Mouse (Mus musculus): ENCODE measurements around the gene Myo3a. TPM values are rescaled to one million over a fixed set of nuclear protein-coding genes. Genes with fewer than 3 reads are reported as not detected.

The Myo3a gene
- polyA plus RNA-seq, 1 experiment from 2014 or later: not detected

DNA sequence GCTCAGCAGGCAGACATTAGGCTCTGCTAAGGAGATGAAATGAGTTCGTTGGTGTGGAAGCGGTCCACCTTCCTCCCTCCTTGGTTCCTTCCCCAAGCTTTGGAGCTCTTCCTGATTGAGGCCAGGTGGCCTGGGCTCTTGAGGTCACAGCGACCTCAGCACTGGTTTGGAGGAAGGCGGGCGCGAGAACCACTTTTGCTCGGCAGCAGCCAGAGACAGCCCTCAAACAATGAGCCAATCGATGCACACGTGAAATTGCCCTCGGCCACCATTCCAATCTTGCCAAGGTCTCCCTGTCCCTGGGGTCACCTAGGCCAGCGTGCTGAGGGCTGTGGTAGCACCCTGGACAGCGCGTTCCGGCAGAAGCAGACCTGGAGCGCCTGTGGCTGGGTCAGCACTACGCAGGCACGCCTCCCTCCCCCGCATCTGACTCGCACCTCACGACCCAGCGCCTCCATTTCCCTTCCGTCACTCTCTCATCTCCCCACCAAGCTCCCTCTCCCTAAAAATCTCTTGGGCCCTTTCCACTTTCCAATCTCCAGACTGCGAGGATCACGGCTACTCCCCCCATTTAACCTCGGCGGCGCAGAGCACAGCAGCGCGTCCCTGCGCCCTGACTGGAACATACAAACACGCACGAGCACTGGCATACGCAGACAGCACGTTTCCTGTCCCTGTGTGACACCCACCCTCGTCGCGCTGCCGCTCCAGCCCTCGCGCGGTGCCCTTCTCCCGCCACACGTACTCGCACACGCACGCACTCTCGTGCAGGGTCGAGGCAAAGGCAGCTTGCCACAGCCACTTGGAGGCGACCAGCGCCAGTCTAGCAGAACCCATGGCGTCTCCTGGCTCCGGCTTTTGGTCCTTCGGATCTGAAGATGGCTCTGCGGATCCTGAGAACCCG, 394.8 kb downstream of the Myo3a start, which contains the start of gene Gad2:
Gene Gad2 (plus strand): TSS at position 378 of the 904 bp plus-strand sequence.
- whole genome bisulfite sequencing: under 1% methylated on average over 47 of the region's 55 CpGs
- H3K9ac ChIP-seq: no peak within 1 kb of the TSS
- peaks cover 19% of the 10 kb centered on the region; the same call in 1 of the 2 replicates for H3K4me1 ChIP-seq
- H3K9me3 ChIP-seq: no peaks in the 10 kb centered on the region
- H3K36me3 ChIP-seq: no peaks in the 10 kb centered on the region
- H3K4me2 ChIP-seq: peak within 1 kb of the TSS; percentile 59
- no peak within 1 kb of the TSS for H3K27ac ChIP-seq
- peak; percentile 84 for ATAC-seq (ENCODE audit: borderline replicate concordance, extremely low read depth, low FRiP score, low TSS enrichment)
- H3K4me3 ChIP-seq: peak within 1 kb of the TSS; percentile 28
- peaks cover 91% of the 10 kb centered on the region for H3K27me3 ChIP-seq

DNA sequence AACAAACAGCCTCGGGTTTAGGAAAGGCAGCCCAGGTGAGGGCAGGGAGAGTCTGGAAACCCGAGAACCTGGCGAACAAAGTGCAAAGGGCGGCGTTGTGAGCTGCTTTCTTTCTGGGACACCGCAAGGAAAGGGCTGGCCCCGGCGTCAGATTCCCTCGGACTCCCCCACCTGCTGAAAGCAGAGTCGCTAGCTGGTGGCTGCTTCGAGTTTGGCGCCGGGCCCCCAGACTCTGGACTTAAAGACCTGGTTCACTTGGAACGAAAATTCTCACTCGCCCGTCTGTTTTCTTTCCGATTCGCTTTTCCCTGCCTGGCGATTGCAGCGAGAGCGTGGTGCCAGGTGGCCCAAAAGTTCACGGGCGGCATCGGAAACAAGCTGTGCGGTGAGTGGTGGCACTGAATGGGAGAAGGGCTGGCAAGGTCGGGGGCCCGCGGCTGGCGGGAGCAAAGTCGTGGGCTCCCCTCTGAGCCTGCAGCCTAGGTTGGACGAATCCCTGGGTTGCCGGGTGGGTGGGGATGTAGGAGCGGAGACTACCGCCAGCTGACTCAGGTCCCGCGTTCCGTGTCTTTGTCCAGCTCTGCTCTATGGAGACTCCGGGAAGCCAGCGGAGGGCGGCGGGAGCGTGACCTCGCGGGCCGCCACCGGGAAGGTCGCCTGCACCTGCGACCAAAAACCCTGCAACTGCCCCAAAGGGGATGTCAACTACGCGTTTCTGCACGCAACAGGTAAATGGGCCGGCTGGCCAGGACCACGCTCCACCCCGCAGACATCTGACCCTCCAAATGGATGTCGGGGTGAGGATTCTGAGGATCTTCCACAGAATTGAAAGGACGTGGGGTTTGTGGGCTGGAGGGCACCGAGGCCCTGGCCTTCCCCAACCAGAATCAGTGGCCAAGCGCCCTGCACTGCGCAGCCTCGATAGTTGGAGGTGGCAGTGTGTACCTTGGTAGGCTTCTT, 396.1 kb downstream of the Myo3a start:
- peaks cover 93% of the 10 kb centered on the region for H3K27me3 ChIP-seq
- H3K36me3 ChIP-seq: no peaks in the 10 kb centered on the region
- peak overlapping the region; percentile 59 for H3K4me2 ChIP-seq
- H3K27ac ChIP-seq: no peak overlapping the region
- no peak for ATAC-seq (ENCODE audit: borderline replicate concordance, extremely low read depth, low FRiP score, low TSS enrichment)
- WGBS: 1% methylated on average over 57 of the region's 60 CpGs
- no peak overlapping the region for H3K9ac ChIP-seq
- H3K4me1 ChIP-seq: peaks cover 19% of the 10 kb centered on the region; the same call in 1 of the 2 replicates
- H3K4me3 ChIP-seq: peak overlapping the region; percentile 28
- no peaks in the 10 kb centered on the region for H3K9me3 ChIP-seq

DNA sequence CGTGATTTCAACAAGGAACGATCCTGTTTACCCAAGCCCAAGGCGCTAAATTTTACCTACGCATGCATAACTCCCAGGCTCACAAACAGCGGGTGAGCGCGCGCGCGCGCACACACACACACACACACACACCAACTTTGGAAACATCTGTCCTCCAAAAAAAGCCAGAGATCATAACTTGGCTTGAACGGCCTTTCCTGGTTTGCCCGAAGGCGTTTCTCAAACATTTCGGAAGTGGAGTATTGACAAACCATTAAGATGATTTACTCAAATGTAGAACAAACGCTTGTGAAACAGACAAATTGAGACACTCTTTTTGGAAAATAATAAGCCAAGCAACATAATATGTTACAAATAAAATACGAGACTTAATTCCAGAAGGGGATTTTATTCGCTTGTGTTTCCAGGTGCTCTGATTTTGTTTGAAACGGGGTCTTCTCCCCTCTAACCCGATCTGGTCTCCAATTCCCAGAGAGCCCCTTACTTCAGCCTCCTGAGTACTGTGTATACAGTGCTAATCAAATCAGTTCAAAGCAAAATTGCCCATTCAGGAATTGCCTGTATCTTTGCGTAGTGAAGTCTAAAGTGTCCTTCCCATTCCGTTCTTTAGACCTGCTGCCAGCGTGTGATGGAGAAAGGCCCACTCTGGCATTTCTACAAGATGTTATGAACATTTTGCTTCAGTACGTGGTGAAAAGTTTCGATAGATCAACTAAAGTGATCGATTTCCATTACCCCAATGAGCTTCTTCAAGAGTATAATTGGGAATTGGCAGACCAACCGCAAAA, 397.1 kb downstream of the Myo3a start:
- H3K27me3 ChIP-seq: peaks cover 85% of the 10 kb centered on the region
- H3K27ac ChIP-seq: no peak overlapping the region
- H3K4me3 ChIP-seq: no peak overlapping the region
- no peaks in the 10 kb centered on the region for H3K9me3 ChIP-seq
- no peak overlapping the region for H3K4me2 ChIP-seq
- 4% methylated on average over 27 of the region's 27 CpGs for WGBS
- no peak for ATAC-seq (ENCODE audit: borderline replicate concordance, extremely low read depth, low FRiP score, low TSS enrichment)
- H3K36me3 ChIP-seq: no peaks in the 10 kb centered on the region
- no peak overlapping the region for H3K9ac ChIP-seq
- H3K4me1 ChIP-seq: peaks cover 19% of the 10 kb centered on the region; the same call in 1 of the 2 replicates

DNA sequence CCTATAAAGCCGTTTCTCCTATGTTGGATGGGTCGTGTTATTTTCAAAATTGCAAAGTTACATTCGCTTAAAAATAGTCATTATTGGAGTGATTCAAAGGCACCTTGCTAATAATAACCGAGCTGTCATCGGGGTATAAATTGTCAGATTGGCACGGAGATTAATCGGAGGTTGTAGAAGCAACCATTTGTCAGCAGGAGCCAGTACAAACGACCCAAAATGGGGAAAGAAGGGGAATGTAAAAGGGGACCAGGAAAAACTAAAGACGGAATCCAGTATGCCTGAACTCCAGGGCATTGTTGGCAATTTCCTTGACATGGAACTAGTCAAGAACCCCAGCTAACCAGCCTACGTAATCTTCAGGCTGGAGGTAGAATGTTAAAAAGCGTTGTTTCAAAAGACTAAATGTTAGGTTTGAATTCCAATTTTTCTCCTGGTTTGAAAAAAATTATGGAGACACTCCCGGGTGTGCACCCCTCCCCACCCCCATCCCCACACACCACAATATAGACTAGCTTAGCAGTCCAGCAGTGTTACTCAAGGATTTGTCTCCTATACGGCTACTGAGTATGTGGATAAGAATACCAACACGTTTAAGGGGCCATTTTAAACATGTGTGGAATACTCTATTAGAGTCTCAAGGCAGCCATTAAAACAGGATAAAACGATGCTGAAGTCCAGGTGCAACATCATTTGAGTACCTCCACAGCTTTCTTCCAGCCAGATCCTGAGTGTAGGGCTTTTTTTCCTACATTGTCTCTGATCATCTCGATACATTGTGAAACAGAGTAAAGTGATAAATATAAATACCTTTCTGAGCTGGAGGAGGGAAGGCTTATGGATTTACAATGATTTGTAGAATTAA, 398.0 kb downstream of the Myo3a start:
- H3K27me3 ChIP-seq: peaks cover 78% of the 10 kb centered on the region
- H3K4me3 ChIP-seq: no peak overlapping the region
- ATAC-seq (ENCODE audit: borderline replicate concordance, extremely low read depth, low FRiP score, low TSS enrichment): no peak
- H3K9me3 ChIP-seq: no peaks in the 10 kb centered on the region
- H3K9ac ChIP-seq: no peak overlapping the region
- H3K4me2 ChIP-seq: no peak overlapping the region
- peaks cover 19% of the 10 kb centered on the region; the same call in 1 of the 2 replicates for H3K4me1 ChIP-seq
- WGBS: 12% methylated on average over 16 of the region's 16 CpGs
- H3K36me3 ChIP-seq: no peaks in the 10 kb centered on the region
- H3K27ac ChIP-seq: no peak overlapping the region

DNA sequence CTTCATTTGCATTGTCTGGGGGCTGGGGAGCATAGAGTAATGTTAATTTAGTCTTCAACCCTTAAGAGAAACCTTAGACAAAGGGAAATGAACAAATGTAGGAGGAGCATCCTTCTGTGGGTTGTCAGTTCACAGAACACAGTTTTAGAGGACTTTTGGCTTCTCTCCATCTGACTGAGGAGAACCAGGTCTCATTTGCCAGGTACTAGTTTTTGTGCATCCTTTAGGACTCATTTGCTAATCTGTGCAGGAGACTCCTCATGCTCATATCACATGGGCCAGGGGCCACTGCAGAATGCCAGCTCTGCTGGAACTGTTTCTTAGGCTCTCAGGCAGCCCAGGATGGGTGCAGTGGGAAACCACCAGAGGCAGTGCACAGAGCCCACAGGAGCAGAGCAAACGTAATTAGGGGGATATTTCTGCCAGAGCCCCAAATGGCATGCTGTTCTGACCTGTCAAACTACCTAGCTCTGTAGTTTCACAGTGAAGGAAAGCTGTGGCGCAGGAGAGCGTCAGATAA, 399.9 kb downstream of the Myo3a start:
- Histone ChIP-seq H3K27ac (no peak overlapping the region), H3K27me3 (peaks cover 59% of the 10 kb centered on the region), H3K4me2 (no peak overlapping the region), H3K9me3 (no peaks in the 10 kb centered on the region), H3K4me1 (peaks cover 12% of the 10 kb centered on the region; the same call in 1 of the 2 replicates), H3K4me3 (no peak overlapping the region), H3K9ac (no peak overlapping the region), H3K36me3 (no peaks in the 10 kb centered on the region)
- no peak for ATAC-seq (ENCODE audit: borderline replicate concordance, extremely low read depth, low FRiP score, low TSS enrichment)
- WGBS: 28% methylated on average over 3 of the region's 3 CpGs

DNA sequence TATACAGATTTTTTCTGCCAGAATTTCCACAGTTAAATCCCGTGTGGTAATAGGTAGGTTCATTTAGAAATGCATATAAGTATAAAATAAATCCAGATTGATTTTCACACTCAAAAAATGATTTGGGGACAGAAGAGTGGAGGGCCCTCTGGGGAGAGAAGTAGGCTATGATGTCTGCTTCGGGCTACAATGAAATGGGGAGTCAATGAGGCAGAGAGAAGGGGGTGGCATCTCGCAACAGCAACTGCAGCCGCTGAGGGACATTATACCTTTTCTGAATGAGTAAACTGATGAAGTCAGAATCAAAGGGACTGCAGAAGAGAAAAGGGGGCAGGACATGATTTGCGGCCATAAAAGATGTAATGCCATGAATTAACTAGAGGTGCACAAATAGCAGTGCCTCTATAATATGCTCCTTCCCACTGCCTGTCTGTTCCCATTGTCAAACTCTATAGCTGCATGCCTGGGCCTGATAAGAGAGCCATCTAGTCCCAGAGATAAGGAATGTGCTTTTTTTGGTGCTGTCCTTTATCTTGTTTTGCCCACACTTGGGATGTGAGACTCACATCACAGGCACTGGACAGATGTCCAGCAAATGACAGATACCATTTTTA, 400.6 kb downstream of the Myo3a start:
- no peak overlapping the region for H3K27ac ChIP-seq
- peaks cover 52% of the 10 kb centered on the region for H3K27me3 ChIP-seq
- no peaks in the 10 kb centered on the region for H3K36me3 ChIP-seq
- H3K4me2 ChIP-seq: no peak overlapping the region
- 0 out of 2 replicates have a peak, but pooled peaks cover 8% of the 10 kb centered on the region for H3K4me1 ChIP-seq
- H3K9ac ChIP-seq: no peak overlapping the region
- no peaks in the 10 kb centered on the region for H3K9me3 ChIP-seq
- H3K4me3 ChIP-seq: no peak overlapping the region
- WGBS: 26% methylated on average over 5 of the region's 5 CpGs
- ATAC-seq (ENCODE audit: borderline replicate concordance, extremely low read depth, low FRiP score, low TSS enrichment): no peak

DNA sequence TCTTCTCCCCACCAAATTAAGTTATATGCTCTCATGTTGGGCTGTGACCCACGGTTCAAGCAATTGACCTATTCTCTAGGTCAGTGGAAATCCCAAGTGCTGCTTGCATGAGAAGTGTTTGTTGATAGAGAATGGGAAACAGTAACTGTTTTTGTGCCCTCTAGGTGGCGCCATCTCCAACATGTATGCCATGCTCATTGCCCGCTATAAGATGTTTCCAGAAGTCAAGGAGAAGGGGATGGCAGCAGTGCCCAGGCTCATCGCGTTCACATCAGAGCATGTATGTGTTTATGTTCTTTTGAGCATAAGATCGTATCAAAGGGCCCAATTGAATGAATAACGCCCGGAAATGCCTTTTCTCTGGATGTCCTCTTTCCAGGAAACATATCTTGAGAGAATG, 407.5 kb downstream of the Myo3a start:
- Histone ChIP-seq H3K9me3 (no peaks in the 10 kb centered on the region), H3K36me3 (no peaks in the 10 kb centered on the region), H3K9ac (no peak overlapping the region), H3K27me3 (peaks cover 3% of the 10 kb centered on the region; the same call in 1 of the 2 replicates), H3K4me1 (no peaks in the 10 kb centered on the region), H3K4me3 (no peak overlapping the region), H3K27ac (no peak overlapping the region), H3K4me2 (no peak overlapping the region)
- WGBS: 37% methylated on average over 8 of the region's 8 CpGs
- ATAC-seq (ENCODE audit: borderline replicate concordance, extremely low read depth, low FRiP score, low TSS enrichment): no peak

DNA sequence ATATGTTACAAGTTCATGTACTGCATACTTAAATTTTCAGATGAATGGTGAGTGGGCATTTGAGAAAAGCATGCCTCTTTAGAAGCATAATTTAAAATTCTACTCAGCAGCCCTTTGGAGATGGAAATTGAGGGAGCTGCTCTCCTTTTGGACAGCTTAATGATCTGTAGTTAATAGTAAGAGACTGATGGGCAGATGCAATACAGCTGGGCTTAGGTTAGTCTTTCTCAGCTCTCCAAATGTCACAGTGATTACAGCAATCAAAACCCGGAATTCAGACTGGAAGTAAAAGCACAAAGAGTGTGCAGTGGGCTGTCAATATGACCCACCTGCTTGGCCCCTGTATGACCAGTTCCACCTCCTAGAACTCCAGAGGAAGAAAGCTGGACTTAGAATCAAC, 418.8 kb downstream of the Myo3a start:
- no peak overlapping the region for H3K4me3 ChIP-seq
- no peaks in the 10 kb centered on the region for H3K4me1 ChIP-seq
- no peaks in the 10 kb centered on the region for H3K27me3 ChIP-seq
- H3K9ac ChIP-seq: no peak overlapping the region
- H3K9me3 ChIP-seq: no peaks in the 10 kb centered on the region
- H3K27ac ChIP-seq: no peak overlapping the region
- no peaks in the 10 kb centered on the region for H3K36me3 ChIP-seq
- H3K4me2 ChIP-seq: no peak overlapping the region
- ATAC-seq (ENCODE audit: borderline replicate concordance, extremely low read depth, low FRiP score, low TSS enrichment): no peak
- 39% methylated on average over 1 of the region's 1 CpGs for WGBS

DNA sequence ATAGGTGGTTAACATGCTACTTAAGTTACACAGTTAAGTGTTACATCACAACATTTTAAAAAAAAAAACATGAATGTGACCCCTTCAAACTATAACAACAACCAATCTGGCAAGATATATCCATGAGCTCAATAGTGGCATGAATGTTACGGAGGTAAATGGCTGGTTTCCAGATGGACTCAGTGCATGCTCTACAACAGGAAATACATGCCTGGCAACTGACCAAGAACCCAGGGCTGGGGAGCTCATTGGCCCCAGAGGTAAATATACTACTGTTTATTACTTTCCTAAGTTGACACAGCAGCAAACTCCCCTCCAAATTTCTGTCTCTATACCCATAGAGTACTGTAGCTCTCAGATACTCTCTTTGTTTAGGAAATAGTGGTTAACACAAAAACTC, 421.1 kb downstream of the Myo3a start:
- no peak overlapping the region for H3K4me2 ChIP-seq
- 48% methylated on average over 1 of the region's 1 CpGs for WGBS
- H3K27ac ChIP-seq: no peak overlapping the region
- no peaks in the 10 kb centered on the region for H3K36me3 ChIP-seq
- H3K27me3 ChIP-seq: no peaks in the 10 kb centered on the region
- H3K9ac ChIP-seq: no peak overlapping the region
- no peaks in the 10 kb centered on the region for H3K9me3 ChIP-seq
- H3K4me3 ChIP-seq: no peak overlapping the region
- H3K4me1 ChIP-seq: no peaks in the 10 kb centered on the region
- ATAC-seq (ENCODE audit: borderline replicate concordance, extremely low read depth, low FRiP score, low TSS enrichment): no peak

DNA sequence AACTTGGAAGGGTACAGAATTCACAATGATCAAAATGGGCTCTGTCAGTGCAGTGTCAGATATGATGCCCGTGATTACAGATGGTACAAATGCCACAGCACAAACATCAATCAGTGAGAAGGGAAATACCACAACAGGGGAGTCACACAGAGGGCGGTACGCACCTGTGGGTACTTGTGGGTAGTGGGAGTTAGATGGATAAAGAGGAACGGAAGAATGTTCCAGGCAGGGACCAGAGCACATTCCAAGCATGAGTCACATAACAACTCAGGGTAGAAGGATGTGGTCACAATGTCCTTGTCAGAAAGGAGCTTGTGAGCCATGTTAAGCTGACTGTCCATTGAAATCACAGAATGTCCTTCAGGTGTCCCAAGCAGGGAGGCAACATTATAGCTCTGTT, 424.5 kb downstream of the Myo3a start:
- no peak for ATAC-seq (ENCODE audit: borderline replicate concordance, extremely low read depth, low FRiP score, low TSS enrichment)
- Histone ChIP-seq H3K4me2 (no peak overlapping the region), H3K9ac (no peak overlapping the region), H3K4me3 (no peak overlapping the region), H3K9me3 (no peaks in the 10 kb centered on the region), H3K4me1 (no peaks in the 10 kb centered on the region), H3K27me3 (no peaks in the 10 kb centered on the region), H3K27ac (no peak overlapping the region), H3K36me3 (no peaks in the 10 kb centered on the region)
- WGBS: 64% methylated on average over 4 of the region's 4 CpGs

Data from lung, embryonic 15.5 days (tissue).